Comparison of ENCODE assay signal across 12 mouse cellular contexts in the genomic region with DNA sequence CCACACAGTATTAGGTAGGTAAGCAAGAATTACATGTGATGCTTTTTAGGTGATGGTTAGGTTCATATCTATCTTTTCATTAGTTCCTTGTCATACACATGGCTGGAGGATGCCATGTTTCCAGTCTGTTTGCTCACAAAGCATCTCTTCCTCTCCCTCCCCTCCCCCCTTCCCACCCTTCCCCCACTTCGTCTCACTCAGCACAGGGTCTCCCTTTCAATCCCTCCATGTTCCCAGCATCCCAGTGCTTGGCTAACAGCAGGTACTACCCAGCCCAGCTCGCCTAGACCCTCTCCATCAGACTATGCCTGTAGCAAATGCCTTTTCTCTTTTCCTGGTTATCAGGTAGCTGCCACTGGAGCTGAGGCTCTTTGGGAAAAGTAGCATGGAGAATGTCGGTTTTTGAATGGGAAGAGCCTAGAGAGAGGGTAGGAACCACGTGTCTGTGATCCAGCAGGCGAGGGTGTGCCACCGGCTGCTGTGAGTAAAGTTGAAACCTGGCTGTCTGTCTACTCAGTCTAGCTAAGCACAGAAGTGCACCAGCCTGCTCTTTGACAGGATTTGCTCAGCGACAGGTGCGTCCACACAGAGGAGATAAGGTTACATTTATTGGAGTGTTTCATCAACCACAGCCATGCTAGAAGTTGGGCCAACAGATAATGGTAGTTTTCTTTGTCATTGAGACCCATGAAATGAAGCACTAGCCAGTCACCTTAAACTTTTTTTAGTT.
DNase-seq lines count a peak whose midpoint lies in the region; ATAC-seq and TF ChIP-seq lines count a peak whose summit lies in the region.
"Had no signal": no experiment of that assay in that cellular context is flagged by ENCODE, and none has a peak within 500 bp of the region (broad histone marks: within the 10 kb centered on the region; RNA-seq: fewer than 3 reads in every experiment).

No protein-coding gene starts in this region.

- no peaks in the 10 kb centered on the region for H3K27me3 ChIP-seq in embryonic facial prominence, embryonic 11.5 days (ENCODE audit: control insufficient read depth, insufficient read depth, low read length)
- H3K27me3 ChIP-seq in embryonic facial prominence, embryonic 10.5 days (replicated peaks; ENCODE audit: low read depth, poor library complexity, severe bottlenecking) = no peaks in the 10 kb centered on the region
- no peaks in the 10 kb centered on the region for H3K27me3 ChIP-seq in CH12.LX (replicated peaks)
- H3K27me3 ChIP-seq in hindbrain, embryonic 10.5 days (ENCODE audit: insufficient read depth, poor library complexity, severe bottlenecking) = no peaks in the 10 kb centered on the region
- no peaks in the 10 kb centered on the region for H3K27me3 ChIP-seq in midbrain, embryonic 12.5 days
- H3K27me3 ChIP-seq: limb, embryonic 13.5 days had no signal

- dilution Hi-C loops in CH12.LX (cut with MboI; ENCODE audit: extremely low pct_ligation_motif_present, extremely low pct_unique_long_range_greater_than_20kb, low sequenced_read_pairs) = no loop called here

- no peaks in the 10 kb centered on the region for H3K36me3 ChIP-seq in embryonic facial prominence, embryonic 11.5 days (replicated peaks; ENCODE audit: control insufficient read depth, insufficient read depth, low read depth, low read length)
- no peaks in the 10 kb centered on the region for H3K36me3 ChIP-seq in embryonic facial prominence, embryonic 10.5 days (replicated peaks)
- H3K36me3 ChIP-seq in CH12.LX (replicated peaks in 1 of 2; ENCODE audit: control insufficient read depth in 1 of 2, insufficient read depth in 1 of 2, low read length in 1 of 2) = no peaks in the 10 kb centered on the region
- no peaks in the 10 kb centered on the region for H3K36me3 ChIP-seq in hindbrain, embryonic 10.5 days
- H3K36me3 ChIP-seq in midbrain, embryonic 12.5 days = no peaks in the 10 kb centered on the region
- H3K36me3 ChIP-seq: heart, embryonic 10.5 days; limb, embryonic 13.5 days had no signal

- WGBS in embryonic facial prominence, embryonic 11.5 days = 55% methylated on average over 8 of the region's 8 CpGs
- WGBS in embryonic facial prominence, embryonic 10.5 days = 65% methylated on average over 8 of the region's 8 CpGs
- WGBS in hindbrain, embryonic 10.5 days = 68% methylated on average over 8 of the region's 8 CpGs
- WGBS in midbrain, embryonic 12.5 days = 62% methylated on average over 8 of the region's 8 CpGs

- no peak for TF ChIP-seq EP300 in CH12.LX (IDR thresholded peaks at IDR 0.05; ENCODE audit: low read length)

- H3K4me1 ChIP-seq in embryonic facial prominence, embryonic 11.5 days (ENCODE audit: control insufficient read depth, insufficient read depth, low read length) = no peaks in the 10 kb centered on the region
- peaks cover 10% of the 10 kb centered on the region for H3K4me1 ChIP-seq in embryonic facial prominence, embryonic 10.5 days
- no peaks in the 10 kb centered on the region; a peak in 1 of 4 replicates for H3K4me1 ChIP-seq in CH12.LX (ENCODE audit: control insufficient read depth in 1 of 2, insufficient read depth in 2 of 2)
- H3K4me1 ChIP-seq in hindbrain, embryonic 10.5 days (replicated peaks) = peaks cover 12% of the 10 kb centered on the region
- H3K4me1 ChIP-seq in midbrain, embryonic 12.5 days = 0 out of 2 replicates have a peak, but pooled peaks cover 11% of the 10 kb centered on the region
- H3K4me1 ChIP-seq: limb, embryonic 13.5 days had no signal

- in situ Hi-C loops in CH12.LX (cut with MboI; ENCODE audit: low pct_ligation_motif_present, low pct_unique_long_range_greater_than_20kb, low sequenced_read_pairs) = no loop called here

- TF ChIP-seq RAD21 in CH12.LX (IDR thresholded peaks at IDR 0.05; ENCODE audit: low read depth, low read length) = no peak

- no peak overlapping the region for H3K4me3 ChIP-seq in embryonic facial prominence, embryonic 11.5 days (ENCODE audit: low read depth, low read length)
- no peak overlapping the region for H3K4me3 ChIP-seq in embryonic facial prominence, embryonic 10.5 days
- no peak overlapping the region for H3K4me3 ChIP-seq in CH12.LX (replicated peaks in 1 of 3; ENCODE audit: low read depth in 2 of 3, low read length in 2 of 3, poor library complexity in 1 of 3)
- no peak overlapping the region for H3K4me3 ChIP-seq in hindbrain, embryonic 10.5 days
- no peak overlapping the region for H3K4me3 ChIP-seq in midbrain, embryonic 12.5 days
- H3K4me3 ChIP-seq: heart, embryonic 10.5 days; limb, embryonic 13.5 days had no signal

- TF ChIP-seq CTCF in CH12.LX (conservative IDR thresholded peaks at IDR 0.05 in 1 of 2, IDR thresholded peaks at IDR 0.05 in 1 of 2; ENCODE audit: low read depth in 2 of 2, low read length in 2 of 2) = no peak

- no peak for DNase-seq in embryonic facial prominence, embryonic 11.5 days (ENCODE audit: low spot score)
- no peak for DNase-seq in embryonic facial prominence, embryonic 10.5 days (ENCODE audit: low spot score)
- DNase-seq in CH12.LX (ENCODE audit: extremely low read depth) = peak; percentile 13
- DNase-seq in hindbrain, embryonic 10.5 days (ENCODE audit: low spot score) = no peak
- no peak for DNase-seq in gastrocnemius, postnatal 25 days
- no peak for DNase-seq in layer of hippocampus, postnatal 36 days
- DNase-seq: lung, embryonic 14.5 days; right cerebral cortex, adult 18-20 months had no signal

- no peaks in the 10 kb centered on the region for H3K9me3 ChIP-seq in embryonic facial prominence, embryonic 11.5 days (replicated peaks; ENCODE audit: control insufficient read depth, low read length)
- no peaks in the 10 kb centered on the region for H3K9me3 ChIP-seq in embryonic facial prominence, embryonic 10.5 days
- no peaks in the 10 kb centered on the region for H3K9me3 ChIP-seq in CH12.LX (replicated peaks; ENCODE audit: low read length)
- H3K9me3 ChIP-seq in hindbrain, embryonic 10.5 days = no peaks in the 10 kb centered on the region
- no peaks in the 10 kb centered on the region for H3K9me3 ChIP-seq in midbrain, embryonic 12.5 days
- H3K9me3 ChIP-seq: heart, embryonic 10.5 days; limb, embryonic 13.5 days had no signal

- no peak overlapping the region for H3K4me2 ChIP-seq in embryonic facial prominence, embryonic 11.5 days (ENCODE audit: low read depth, low read length)
- H3K4me2 ChIP-seq in CH12.LX (ENCODE audit: insufficient read depth, low read depth, poor library complexity, severe bottlenecking) = no peak overlapping the region
- no peak overlapping the region for H3K4me2 ChIP-seq in midbrain, embryonic 12.5 days (replicated peaks)
- H3K4me2 ChIP-seq: limb, embryonic 13.5 days; lung, embryonic 14.5 days had no signal

- ATAC-seq in embryonic facial prominence, embryonic 11.5 days (replicated peaks; ENCODE audit: insufficient number of reproducible peaks, low FRiP score, low TSS enrichment, low read depth) = 0 out of 2 replicates have a peak, but pooled peaks have one; percentile 3
- ATAC-seq in midbrain, embryonic 12.5 days (ENCODE audit: low FRiP score, low read depth) = 0 out of 2 replicates have a peak, but pooled peaks have one; percentile 27
- no peak for ATAC-seq in granulocyte monocyte progenitor cell, adult 5-6 weeks (replicated peaks; ENCODE audit: poor library complexity, severe bottlenecking)

- no peak overlapping the region for H3K27ac ChIP-seq in embryonic facial prominence, embryonic 11.5 days (replicated peaks; ENCODE audit: low read depth, low read length)
- no peak overlapping the region for H3K27ac ChIP-seq in embryonic facial prominence, embryonic 10.5 days (replicated peaks)
- no peak overlapping the region for H3K27ac ChIP-seq in CH12.LX (ENCODE audit: insufficient read depth, low read depth)
- peak overlapping the region; percentile 60; the same call in 1 of the 2 replicates for H3K27ac ChIP-seq in hindbrain, embryonic 10.5 days
- 0 out of 2 replicates have a peak overlapping the region, but pooled peaks have one; percentile 40 for H3K27ac ChIP-seq in midbrain, embryonic 12.5 days (replicated peaks)
- H3K27ac ChIP-seq: heart, embryonic 10.5 days; limb, embryonic 13.5 days had no signal

- no peaks in the 10 kb centered on the region for H3K79me2 ChIP-seq in CH12.LX (replicated peaks; ENCODE audit: control insufficient read depth, extremely low read depth, insufficient read depth, poor library complexity, severe bottlenecking)

- H3K9ac ChIP-seq in embryonic facial prominence, embryonic 11.5 days (replicated peaks; ENCODE audit: low read length) = no peak overlapping the region
- H3K9ac ChIP-seq in CH12.LX (ENCODE audit: insufficient read depth, low read depth) = no peak overlapping the region
- no peak overlapping the region for H3K9ac ChIP-seq in midbrain, embryonic 12.5 days (replicated peaks)
- H3K9ac ChIP-seq: limb, embryonic 13.5 days; lung, embryonic 14.5 days had no signal

- no peak for TF ChIP-seq POLR2A in CH12.LX (IDR thresholded peaks at IDR 0.05; ENCODE audit: low read depth, low read length)

TF ChIP-seq in CH12.LX, 34 proteins besides CTCF, POLR2A, EP300 and RAD21:
- TF ChIP-seq NRF1 (IDR thresholded peaks at IDR 0.05; ENCODE audit: low read depth, low read length) = no peak
- no peak for TF ChIP-seq ZNF384 (IDR thresholded peaks at IDR 0.05; ENCODE audit: low read depth, low read length)
- no peak for TF ChIP-seq CHD2 (IDR thresholded peaks at IDR 0.05; ENCODE audit: low read length)
- no peak for TF ChIP-seq KAT2A (IDR thresholded peaks at IDR 0.05; ENCODE audit: insufficient replicate concordance, low read length)
- no peak for TF ChIP-seq TBP (conservative IDR thresholded peaks at IDR 0.05; ENCODE audit: low read depth, low read length)
- TF ChIP-seq MXI1 (IDR thresholded peaks at IDR 0.05; ENCODE audit: low read depth, low read length) = peak; percentile 36; the same call in 1 of the 2 replicates
- TF ChIP-seq MAX (IDR thresholded peaks at IDR 0.05; ENCODE audit: low read length) = peak; percentile 66
- no peak for TF ChIP-seq TCF12 (IDR thresholded peaks at IDR 0.05; ENCODE audit: low read depth, low read length)
- no peak for TF ChIP-seq GABPA (IDR thresholded peaks at IDR 0.05; ENCODE audit: insufficient replicate concordance, low read depth, low read length)
- no peak for TF ChIP-seq PAX5 (IDR thresholded peaks at IDR 0.05; ENCODE audit: low read length)
- no peak for TF ChIP-seq CHD1 (IDR thresholded peaks at IDR 0.05; ENCODE audit: low read depth, low read length)

Comparison
In these comparisons a context has a peak if more than half of its experiments do, and no peak if none do; other contexts are left out.
1. H3K27ac ChIP-seq: peak in hindbrain, embryonic 10.5 days (single experiment) and midbrain, embryonic 12.5 days (single experiment); none in embryonic facial prominence, embryonic 11.5 days (single experiment), embryonic facial prominence, embryonic 10.5 days (single experiment) and CH12.LX (single experiment).